Mouse (Mus musculus) gastrocnemius, postnatal 4 days (tissue): ENCODE data around the gene Plxna4. TPM values are rescaled to one million over a fixed set of nuclear protein-coding genes. Genes with fewer than 3 reads are reported as not detected.
A peak's percentile ranks its signal among the peaks of the same experiment; 100 is the strongest.

ENCODE experiments used
- DNase-seq, 2 experiments: peaks; one replicate each; pipeline ENCODE4 v3.0.0; 2021 to 2022; ENCODE audit warnings: low spot score in 2 of 2, mixed read lengths in 2 of 2
- total RNA-seq, 2 experiments: library from RNA; stranded (reverse); gene quantifications; 2 replicates each; pipeline ENCODE4 v1.2.3; 2021

Gene Plxna4
- total RNA-seq, 2 experiments from 2014 or later = 7.1 to 7.9 TPM

- peak; percentile 30 to 56 for DNase-seq
Measured at GRCm38 (mm10) chr6:32479193-32479758, 108.7 kb downstream of the Plxna4 start.

GRCm38 (mm10) chr6:32475958-32476357, 112.0 kb downstream of the Plxna4 start:
- no peak for DNase-seq

DNA sequence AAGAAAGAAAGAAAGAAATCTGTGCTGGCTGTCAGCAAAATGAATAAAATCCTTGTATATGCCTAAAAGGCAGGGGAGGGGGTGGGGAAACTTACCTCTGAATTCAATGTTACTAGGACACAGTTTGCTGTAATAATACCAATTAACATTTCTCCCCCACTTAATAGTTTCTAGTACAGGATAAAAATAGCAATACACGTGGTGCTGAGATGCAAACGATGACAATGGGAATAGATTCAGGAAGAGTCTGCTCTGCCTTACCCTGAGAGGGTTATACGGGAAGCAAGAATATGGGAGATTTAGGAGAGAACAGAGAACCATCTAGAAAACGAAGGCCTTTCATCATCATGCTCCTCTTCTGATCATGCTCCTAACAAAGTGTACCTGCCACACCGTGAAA, 115.9 kb downstream of the Plxna4 start:
- no peak for DNase-seq

DNA sequence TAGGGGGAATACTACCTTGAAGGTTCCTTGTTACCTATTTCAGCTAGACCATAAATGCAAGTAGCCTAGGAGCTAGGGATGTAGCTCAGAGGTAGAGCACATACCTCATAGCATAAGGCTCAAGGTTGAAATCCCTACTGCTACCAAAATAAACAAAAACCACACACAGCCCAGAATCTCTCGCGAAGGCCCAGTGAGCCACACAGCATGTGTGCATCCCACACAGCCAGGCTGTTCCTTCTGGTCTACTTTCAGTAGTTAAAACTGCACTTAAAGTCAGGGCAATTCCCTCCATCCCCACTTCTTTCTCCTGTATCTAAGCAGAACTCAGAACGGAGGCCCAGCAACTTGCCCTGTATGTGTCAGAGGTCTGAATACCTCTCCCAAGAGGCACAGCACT, 116.4 kb downstream of the Plxna4 start:
- no peak for DNase-seq

- DNase-seq = no peak
Measured at GRCm38 (mm10) chr6:32469196-32469595, 118.8 kb downstream of the Plxna4 start.

DNA sequence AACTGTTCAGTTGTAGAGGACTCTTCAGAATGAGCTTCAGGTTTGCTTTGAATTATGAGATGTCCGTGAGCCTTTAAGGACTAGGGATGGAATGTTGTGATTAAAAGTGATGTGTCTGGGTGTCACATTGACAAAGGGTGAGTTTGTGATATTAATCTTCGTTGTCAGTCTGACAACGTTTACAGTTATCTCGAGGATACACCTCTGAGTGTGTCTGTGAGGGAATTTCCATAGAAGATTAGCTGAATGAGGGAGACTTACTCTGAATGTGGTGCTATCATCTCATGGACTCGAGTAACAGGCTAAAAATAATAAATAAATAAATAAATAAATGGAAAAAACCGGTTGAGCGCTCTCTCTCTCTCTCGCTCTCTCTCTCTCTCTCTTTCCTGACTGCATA, 122.9 kb downstream of the Plxna4 start:
- no peak for DNase-seq

DNA sequence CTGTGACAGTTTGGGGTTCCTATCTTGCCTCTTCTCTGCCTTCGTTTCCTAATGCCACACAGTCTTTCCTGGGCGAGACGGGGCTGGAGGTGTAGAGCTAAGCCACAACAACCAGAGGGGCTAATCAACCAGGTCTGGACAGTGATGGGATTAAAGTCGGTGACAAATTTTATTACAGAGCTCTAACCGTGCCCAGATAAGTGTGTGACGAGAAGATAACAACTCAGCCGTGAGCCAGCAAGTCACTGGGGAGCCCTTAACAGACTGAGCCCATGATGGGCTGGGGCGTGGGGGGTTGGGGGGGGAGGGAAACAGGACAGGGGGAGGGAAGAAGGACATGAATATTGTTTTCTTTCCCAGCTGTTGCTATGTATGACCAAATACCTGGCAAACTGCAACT, 123.4 kb downstream of the Plxna4 start:
- DNase-seq = no peak

DNA sequence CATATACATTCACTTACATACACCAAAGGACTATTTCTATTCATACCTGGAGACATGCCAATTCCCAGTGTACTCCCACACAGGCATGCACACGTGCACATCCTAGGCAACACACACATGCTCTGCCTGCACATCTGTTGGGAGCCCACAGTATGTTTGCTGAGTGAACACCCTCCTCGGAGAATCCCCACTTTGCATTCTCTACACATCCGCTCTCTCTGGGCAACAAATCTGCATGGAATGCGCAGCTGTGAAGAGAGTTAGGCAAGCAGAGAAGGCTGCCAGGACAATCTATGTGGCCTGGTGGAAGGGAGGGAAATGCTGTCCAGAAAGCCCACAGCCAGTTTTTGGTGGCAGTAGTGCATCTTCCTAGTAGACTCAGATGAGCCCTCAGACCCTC, 123.9 kb downstream of the Plxna4 start:
- peak in 1 of 2 experiments; percentile 50 for DNase-seq

DNA sequence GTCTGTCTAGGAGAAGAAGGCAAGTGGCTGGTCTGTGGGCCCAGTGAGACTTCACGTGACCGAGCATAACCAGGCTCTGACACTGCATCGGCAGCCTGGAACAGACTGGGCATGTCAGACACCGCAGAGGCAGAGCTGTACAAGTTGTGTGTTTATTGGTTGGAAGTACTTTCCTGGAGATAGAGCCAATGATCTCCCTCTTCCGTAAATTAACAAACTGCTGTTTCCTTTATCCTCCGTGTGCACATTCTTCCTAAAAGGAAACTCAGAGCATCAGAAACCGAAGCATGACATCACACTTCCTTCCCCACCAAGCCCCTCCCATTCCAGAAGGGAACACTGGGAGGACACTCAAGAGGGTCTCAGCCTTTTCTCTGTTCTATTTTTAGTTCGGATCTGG, 127.6 kb downstream of the Plxna4 start:
- no peak for DNase-seq

- DNase-seq = no peak
Measured at GRCm38 (mm10) chr6:32456641-32457040, 131.4 kb downstream of the Plxna4 start.

DNA sequence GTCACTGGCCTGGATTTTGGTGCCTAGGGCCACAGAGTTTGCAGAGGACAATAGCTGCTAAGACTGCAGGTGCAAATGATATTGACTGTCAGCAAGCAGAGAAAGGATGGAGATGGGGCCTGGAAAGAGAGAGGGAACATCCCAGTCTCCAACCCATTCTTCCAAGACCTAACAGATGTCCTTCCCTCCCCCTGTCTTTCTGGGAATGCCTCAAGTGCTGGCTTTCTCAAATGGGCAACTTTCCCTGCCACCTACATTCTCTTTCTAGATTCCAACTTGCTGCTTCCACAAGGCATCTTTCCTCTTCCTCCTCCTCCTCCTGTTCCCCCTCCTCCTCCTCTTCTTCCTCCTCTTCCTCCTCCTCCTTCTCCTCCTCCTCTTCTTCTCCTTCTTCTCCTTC, 136.1 kb downstream of the Plxna4 start:
- no peak for DNase-seq

DNA sequence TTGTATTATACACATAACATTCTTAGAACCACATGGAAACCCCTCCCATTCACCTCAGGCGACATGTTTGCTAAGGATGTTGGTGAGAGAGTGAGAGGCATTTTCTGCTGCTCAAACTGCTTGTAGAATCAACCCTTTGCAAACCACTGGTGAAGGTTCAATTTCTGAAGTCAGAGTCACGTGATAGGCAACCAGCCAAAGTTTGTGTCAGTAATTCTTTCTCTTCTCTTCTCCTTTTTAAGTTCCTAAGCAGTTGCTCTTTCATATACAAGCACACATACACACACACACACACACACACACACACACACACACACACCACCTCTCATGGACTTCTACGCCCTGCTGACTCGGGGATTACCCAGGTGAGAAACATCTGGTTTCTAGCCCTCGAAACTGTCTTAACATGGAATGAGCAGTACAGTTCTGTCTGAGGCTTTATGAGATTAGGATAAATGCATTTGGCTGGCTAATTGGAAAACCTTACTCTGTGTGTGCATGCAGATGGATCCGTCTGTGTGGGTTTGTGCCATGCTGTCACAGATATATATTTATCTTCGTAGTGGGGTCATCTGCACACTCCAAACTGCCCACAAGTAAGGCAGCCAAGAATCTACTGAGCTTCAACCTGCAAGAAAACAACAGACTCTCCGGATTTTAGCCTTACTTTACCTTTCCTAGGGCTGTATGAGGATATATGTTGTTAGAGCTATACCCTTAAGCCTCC, 138.6 kb downstream of the Plxna4 start:
- DNase-seq = no peak

GRCm38 (mm10) chr6:32448787-32449186, 139.2 kb downstream of the Plxna4 start:
- no peak for DNase-seq

DNA sequence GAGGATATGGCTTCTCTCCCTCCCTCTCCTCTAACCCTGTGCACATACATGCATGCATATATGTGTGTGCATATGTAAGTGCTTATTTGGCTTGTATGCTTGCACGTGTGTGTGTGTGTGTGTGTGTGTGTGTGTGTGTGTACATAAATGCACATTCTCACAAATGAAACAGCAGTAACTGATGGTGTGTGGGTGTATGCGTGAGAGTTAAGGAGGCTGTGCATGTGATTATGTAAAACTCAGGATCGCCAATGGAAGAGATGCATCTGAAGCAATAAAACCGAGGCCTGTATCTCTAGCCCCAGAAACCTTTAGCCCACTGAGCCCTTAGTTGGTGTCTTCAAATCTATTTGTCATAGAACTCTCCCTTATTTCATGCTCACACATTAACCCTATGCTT, 141.7 kb downstream of the Plxna4 start:
- no peak for DNase-seq

DNA sequence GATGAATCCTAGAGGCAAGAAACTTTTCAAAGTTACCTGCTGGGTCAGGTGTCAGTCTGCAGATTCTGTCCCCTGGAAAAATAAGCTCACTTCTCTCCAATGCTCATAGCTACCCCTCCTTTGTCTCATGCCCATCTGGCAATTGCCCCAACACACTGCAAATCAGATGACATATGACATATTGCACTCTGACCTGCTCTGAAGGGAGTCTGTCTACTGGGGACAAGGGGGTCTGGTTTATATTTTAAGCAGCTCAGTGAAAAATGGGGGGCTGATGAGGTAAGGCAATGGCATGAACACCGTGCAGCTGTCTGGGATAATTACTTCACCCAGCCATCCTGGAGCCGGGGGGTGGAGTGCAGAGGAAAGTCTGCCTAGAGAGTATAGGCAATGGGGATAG, 142.7 kb downstream of the Plxna4 start:
- DNase-seq = no peak

DNA sequence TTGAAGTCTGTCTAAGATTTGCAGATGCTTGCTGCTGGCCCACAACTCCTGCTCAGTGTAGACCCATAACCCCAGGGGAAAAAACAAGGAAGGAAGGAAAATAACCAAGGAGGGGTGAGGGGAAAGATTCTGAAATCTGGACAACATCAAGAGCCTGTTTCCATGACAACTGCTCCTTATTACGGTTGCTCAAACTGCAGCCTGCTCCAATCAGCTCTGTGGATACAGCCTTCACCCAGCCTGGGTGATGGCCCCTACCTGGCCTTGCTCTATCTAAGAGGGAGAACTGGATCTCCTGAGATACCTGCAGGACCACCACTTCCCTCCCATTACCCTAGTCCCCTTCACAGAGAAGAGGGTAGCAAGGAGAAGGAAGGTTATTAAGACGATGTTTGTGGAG, 143.6 kb downstream of the Plxna4 start:
- DNase-seq = no peak

DNA sequence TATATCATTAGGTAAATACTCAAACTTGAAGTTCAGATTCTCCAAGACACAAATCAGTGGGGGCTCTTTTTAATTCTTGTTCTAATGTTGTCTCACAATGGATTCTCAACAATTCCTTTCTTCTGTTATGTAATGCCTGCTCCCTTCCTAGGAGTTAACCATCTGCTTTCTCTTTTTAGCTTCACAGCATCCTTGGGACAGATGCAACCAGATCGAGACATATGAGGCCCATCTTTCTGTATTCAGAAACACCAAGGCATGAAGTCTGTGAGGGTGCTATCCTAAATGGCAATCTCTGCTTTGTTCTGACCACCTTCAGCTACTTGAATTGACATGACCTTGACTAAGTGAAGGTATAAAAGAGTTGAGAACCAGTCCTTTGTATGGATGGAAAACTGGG, 144.3 kb downstream of the Plxna4 start:
- DNase-seq = no peak

GRCm38 (mm10) chr6:32439434-32439833, 148.6 kb downstream of the Plxna4 start:
- DNase-seq = no peak

- DNase-seq = no peak
Measured at GRCm38 (mm10) chr6:32437219-32437618, 150.8 kb downstream of the Plxna4 start.

GRCm38 (mm10) chr6:32423124-32423523, 164.9 kb downstream of the Plxna4 start:
- no peak for DNase-seq

DNA sequence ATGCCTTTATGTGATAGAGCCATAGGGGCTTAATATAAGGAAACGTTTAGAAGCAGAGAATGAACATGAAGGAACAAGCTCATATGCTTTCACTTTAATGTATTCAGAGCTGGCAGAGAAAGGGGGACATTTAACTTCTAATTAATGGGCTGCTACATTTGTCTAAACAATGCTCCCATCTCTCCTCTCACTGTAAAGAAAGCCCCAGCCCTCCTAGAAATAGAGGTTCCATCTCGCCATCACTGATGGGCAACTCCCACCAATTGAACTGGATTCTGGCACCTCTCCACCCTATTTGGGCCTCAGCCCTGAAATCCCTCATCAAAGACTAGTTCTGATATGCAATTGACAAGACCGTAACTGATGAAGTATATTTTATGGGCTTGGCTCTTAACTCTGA, 167.4 kb downstream of the Plxna4 start:
- DNase-seq = no peak

- DNase-seq = no peak
Measured at GRCm38 (mm10) chr6:32417351-32417750, 170.6 kb downstream of the Plxna4 start.

GRCm38 (mm10) chr6:32411325-32411724, 176.7 kb downstream of the Plxna4 start:
- no peak for DNase-seq
